Mouse (Mus musculus) small intestine, adult 2 months (tissue): ENCODE results near the gene Trpv1. TPM values are rescaled to one million over a fixed set of nuclear protein-coding genes. Genes with fewer than 3 reads are reported as not detected.

ENCODE experiments used
- H3K27ac ChIP-seq: fragments of 200-500 bp; 2 replicates; pipeline ENCODE4 v1.5.1; 2012; ENCODE audit warnings: low read depth, low read length, control low read depth, inconsistent platforms; ENCODE audit not compliant: insufficient read depth
- H3K27me3 ChIP-seq: fragments of 200-500 bp; 2 replicates; pipeline ENCODE4 v1.6.1; 2012; ENCODE audit warnings: mild to moderate bottlenecking, moderate library complexity, low read length, inconsistent platforms; ENCODE audit not compliant: control insufficient read depth, insufficient read depth
- H3K36me3 ChIP-seq: fragments of 200-500 bp; 2 replicates; pipeline ENCODE4 v1.6.1; 2012; ENCODE audit warnings: mild to moderate bottlenecking, low read length, control low read depth, inconsistent platforms; ENCODE audit not compliant: control insufficient read depth, insufficient read depth
- H3K4me1 ChIP-seq: fragments of 200-500 bp; 2 replicates; pipeline ENCODE4 v1.6.1; 2012; ENCODE audit warnings: low read length, inconsistent platforms, mixed read lengths; ENCODE audit not compliant: control insufficient read depth, insufficient read depth, insufficient read length
- H3K4me3 ChIP-seq: fragments of 200-500 bp; 2 replicates; pipeline ENCODE4 v1.5.1; 2012; ENCODE audit warnings: low read depth, mild to moderate bottlenecking, control low read depth, inconsistent platforms, low read length, moderate library complexity
- CTCF ChIP-seq: fragments of 200-500 bp; IDR thresholded peaks from 2 replicates; pipeline ENCODE4 v1.5.1; 2012; ENCODE audit warnings: low read depth, mild to moderate bottlenecking, control low read depth, inconsistent platforms, low read length, moderate library complexity, mixed read lengths; ENCODE audit not compliant: insufficient replicate concordance, insufficient read length; ENCODE audit errors: extremely low read depth
- POLR2A ChIP-seq: fragments of 200-500 bp; IDR thresholded peaks from 2 replicates; pipeline ENCODE4 v1.6.1; 2012; ENCODE audit warnings: low read depth, mild to moderate bottlenecking, control low read depth, inconsistent platforms, low read length, moderate library complexity
- WGBS: fragments of 180-500 bp; shearing (Covaris S2); methylation state at CpG from one replicate; pipeline ENCODE4 v1.1.7; 2018; 5-methylcytosine and 5-hydroxymethylcytosine counted together
- polyA plus RNA-seq: library from polyadenylated mRNA; depleted of rRNA; stranded (reverse); fragments of >200 nt; gene quantifications from 2 replicates; pipeline ENCODE4 v1.2.3, GENCODE M21; 2012; rRNA removed

Gene Trpv1
- polyA plus RNA-seq, 1 experiment = 0.10 TPM

DNA sequence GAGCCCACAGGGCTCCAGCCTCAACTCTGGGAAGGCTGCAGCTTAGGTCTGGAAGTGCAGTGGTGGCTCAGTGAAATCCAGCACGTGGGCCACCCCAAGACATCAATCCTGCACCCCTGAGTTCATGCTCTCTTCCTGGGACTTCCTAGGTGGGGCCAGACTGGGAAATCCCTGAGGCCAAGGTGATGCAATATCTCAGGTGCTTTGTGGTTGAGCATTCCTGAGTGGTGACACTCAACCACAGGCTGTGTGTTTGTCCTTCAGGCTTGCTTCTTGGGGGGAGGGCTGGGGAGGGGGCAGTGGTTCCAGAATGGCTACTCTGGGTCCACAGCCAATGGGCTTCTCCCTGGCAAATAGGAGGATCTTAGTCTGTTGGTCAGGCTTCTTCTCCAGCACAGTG, 49.8 kb downstream of the Trpv1 start:
- H3K27ac ChIP-seq = no peak overlapping the region
- WGBS = 30% methylated on average over 1 of the region's 1 CpGs
- H3K4me3 ChIP-seq = no peak overlapping the region
- no peaks in the 10 kb centered on the region for H3K36me3 ChIP-seq
- TF ChIP-seq POLR2A (no peak), CTCF (no peak)
- H3K27me3 ChIP-seq = no peaks in the 10 kb centered on the region
- H3K4me1 ChIP-seq = peaks cover 9% of the 10 kb centered on the region; the same call in 1 of the 2 replicates

DNA sequence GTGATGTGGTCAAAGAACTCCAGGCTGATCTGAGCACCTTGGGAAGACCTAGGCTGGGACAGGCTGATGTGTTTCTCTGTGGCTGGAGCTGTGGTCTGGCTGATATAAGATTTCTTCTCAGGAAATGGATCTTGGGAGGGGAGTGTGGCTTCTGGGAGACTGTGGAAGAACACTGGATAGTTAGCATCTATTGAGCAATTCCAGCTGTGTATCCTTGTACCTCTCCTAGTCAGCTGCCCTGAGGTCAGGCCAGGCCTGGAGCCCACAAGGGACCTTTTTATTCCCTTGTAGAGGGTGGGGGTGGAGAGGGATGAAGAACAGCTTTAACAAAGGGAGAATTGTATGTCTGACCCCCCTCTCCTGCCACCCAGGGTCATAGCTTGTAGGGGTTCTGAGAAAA, 50.3 kb downstream of the Trpv1 start:
- Histone ChIP-seq H3K4me3 (no peak overlapping the region), H3K4me1 (peaks cover 13% of the 10 kb centered on the region; the same call in 1 of the 2 replicates), H3K36me3 (no peaks in the 10 kb centered on the region), H3K27ac (no peak overlapping the region), H3K27me3 (no peaks in the 10 kb centered on the region)
- TF ChIP-seq POLR2A (no peak), CTCF (no peak)

DNA sequence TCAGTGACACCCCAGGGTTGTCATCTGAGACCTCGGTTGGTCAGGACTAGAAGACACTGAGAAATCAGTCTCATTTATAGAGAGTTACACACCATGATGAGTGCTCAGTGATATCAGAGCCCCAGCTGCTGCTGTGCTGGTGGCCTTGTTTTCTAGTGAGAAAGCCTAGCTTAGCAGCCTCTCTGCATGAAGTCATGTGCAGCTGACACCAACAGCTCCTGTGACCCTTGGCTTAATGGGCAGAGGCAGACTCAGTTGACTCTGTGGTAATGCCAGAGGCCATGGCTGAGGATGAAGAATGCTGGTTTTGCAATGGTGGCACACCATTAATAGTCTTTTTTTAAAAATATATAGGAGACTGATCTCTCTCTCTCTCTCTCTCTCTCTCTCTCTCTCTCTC, 55.5 kb downstream of the Trpv1 start:
- TF ChIP-seq CTCF = no peak
- TF ChIP-seq POLR2A = no peak
- H3K27me3 ChIP-seq = no peaks in the 10 kb centered on the region
- 86% methylated on average over 1 of the region's 1 CpGs for WGBS

DNA sequence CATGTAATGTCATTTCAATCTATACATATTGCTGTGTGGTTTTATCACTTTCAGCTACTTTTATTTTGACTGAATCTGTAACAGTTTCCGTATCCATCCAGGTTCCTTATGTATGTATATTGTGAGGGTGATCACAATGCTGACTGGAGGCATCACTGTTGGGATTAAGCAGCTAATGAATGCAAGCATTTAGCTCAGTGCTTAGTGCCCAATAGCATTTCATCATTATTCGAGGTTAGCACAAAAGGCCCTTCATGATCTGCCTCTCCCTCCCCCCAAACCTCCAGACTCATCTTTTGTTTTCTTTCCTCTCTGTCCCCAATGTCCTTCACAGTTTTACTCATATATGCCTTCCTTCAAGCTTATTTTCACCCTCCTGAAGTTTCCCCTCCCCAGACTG, 69.0 kb downstream of the Trpv1 start:
- no peaks in the 10 kb centered on the region for H3K4me1 ChIP-seq
- TF ChIP-seq POLR2A (no peak), CTCF (no peak)
- 61% methylated on average over 2 of the region's 2 CpGs for WGBS
- H3K27me3 ChIP-seq = no peaks in the 10 kb centered on the region
- no peak overlapping the region for H3K27ac ChIP-seq
- H3K4me3 ChIP-seq = no peak overlapping the region
- H3K36me3 ChIP-seq = peaks cover 30% of the 10 kb centered on the region

More for the DNA sequence above, 55.5 kb downstream of the Trpv1 start:
- no peak overlapping the region for H3K4me3 ChIP-seq
- H3K4me1 ChIP-seq = peaks cover 8% of the 10 kb centered on the region; the same call in 1 of the 2 replicates
- no peaks in the 10 kb centered on the region for H3K36me3 ChIP-seq
- no peak overlapping the region for H3K27ac ChIP-seq

Other genes starting within 250 kb of the Trpv1 start
- gene P2rx1, start 235.2 kb upstream of the Trpv1 start, polyA plus RNA-seq = 12.6 and 25.1 TPM in 2 replicates
- gene Camkk1, start 215.3 kb upstream of the Trpv1 start, polyA plus RNA-seq = 2.0 and 2.6 TPM in 2 replicates
- 0.53 and 1.3 TPM in 2 replicates for gene Ncbp3, start 186.5 kb upstream of the Trpv1 start, polyA plus RNA-seq
- 9.1 and 9.7 TPM in 2 replicates for gene Itgae, start 143.7 kb upstream of the Trpv1 start, polyA plus RNA-seq
- gene Haspin, start 96.0 kb upstream of the Trpv1 start, polyA plus RNA-seq = 0.84 and 2.5 TPM in 2 replicates
- 0.15 and 0.17 TPM in 2 replicates for gene P2rx5, start 73.9 kb upstream of the Trpv1 start, polyA plus RNA-seq
- gene Emc6, start 57.3 kb upstream of the Trpv1 start, polyA plus RNA-seq = 38.7 and 43.0 TPM in 2 replicates
- gene Tax1bp3, start 57.2 kb upstream of the Trpv1 start, polyA plus RNA-seq = 75.1 and 181 TPM in 2 replicates
- gene Ctns, start 35.2 kb upstream of the Trpv1 start, polyA plus RNA-seq = 7.1 and 16.4 TPM in 2 replicates
- 5.6 and 14.8 TPM in 2 replicates for gene Shpk, start 34.8 kb upstream of the Trpv1 start, polyA plus RNA-seq
- 0.17 and 0.86 TPM in 2 replicates for gene Trpv3, start 33.1 kb downstream of the Trpv1 start, polyA plus RNA-seq
- 1.4 and 9.3 TPM in 2 replicates for gene Aspa, start 95.3 kb downstream of the Trpv1 start, polyA plus RNA-seq
- not detected in 2 replicates for gene Gm49340, start 95.4 kb downstream of the Trpv1 start, polyA plus RNA-seq
- gene Spata22, start 95.4 kb downstream of the Trpv1 start, polyA plus RNA-seq = not detected in 2 replicates
- gene Olfr20, start 116.5 kb downstream of the Trpv1 start, polyA plus RNA-seq = 0.22 TPM in 1 of 2 replicates, not detected in the other
- not detected in 2 replicates for gene Olfr376, start 137.0 kb downstream of the Trpv1 start, polyA plus RNA-seq
- not detected in 2 replicates for gene Olfr1, start 165.3 kb downstream of the Trpv1 start, polyA plus RNA-seq
- gene Olfr378, start 194.2 kb downstream of the Trpv1 start, polyA plus RNA-seq = not detected in 2 replicates
- gene Olfr380, start 223.2 kb downstream of the Trpv1 start, polyA plus RNA-seq = not detected in 2 replicates